Mouse (Mus musculus) gastrocnemius, postnatal 14 days (tissue): ENCODE data around the gene H2-K1. TPM values are rescaled to one million over a fixed set of nuclear protein-coding genes. Genes with fewer than 3 reads are reported as not detected.

Experiments used
- DNase-seq: peaks from one replicate; pipeline ENCODE4 v3.0.0; 2021; ENCODE audit warnings: mixed read lengths
- intact Hi-C: fragments of 180-260 bp; cut with DNase I; formaldehyde crosslinking; loops from one replicate; pipeline ENCODE4 v1.15.1; 2025; ENCODE audit warnings: low total_unique reads
- long read RNA-seq, 2 experiments: library from polyadenylated mRNA; stranded (forward); transcript quantifications; one replicate each; pipeline ENCODE4 v2.0.0; 2021
- total RNA-seq, 2 experiments: library from RNA; stranded (reverse); gene quantifications; 2 replicates each; pipeline ENCODE4 v1.2.3; 2021

Gene H2-K1
- total RNA-seq, result 10 to 100 TPM; 26.5 to 40.1 TPM
- long read RNA-seq, experiment 1, transcript H2-K1-205 (8 exons, 1,570 nt), result major isoform, 5 of 7 reads
- long read RNA-seq, experiment 1, partial matches to known transcripts, result 0 of 7 reads
- long read RNA-seq, experiment 1, other reads (novel, unspliced or antisense), result 2 of 7 reads
- long read RNA-seq, experiment 2, transcript H2-K1-201 (8 exons, 1,619 nt), result major isoform, 6 of 10 reads
- long read RNA-seq, experiment 2, partial matches to known transcripts, result 0 of 10 reads
- long read RNA-seq, experiment 2, other reads (novel, unspliced or antisense), result 0 of 10 reads

DNA sequence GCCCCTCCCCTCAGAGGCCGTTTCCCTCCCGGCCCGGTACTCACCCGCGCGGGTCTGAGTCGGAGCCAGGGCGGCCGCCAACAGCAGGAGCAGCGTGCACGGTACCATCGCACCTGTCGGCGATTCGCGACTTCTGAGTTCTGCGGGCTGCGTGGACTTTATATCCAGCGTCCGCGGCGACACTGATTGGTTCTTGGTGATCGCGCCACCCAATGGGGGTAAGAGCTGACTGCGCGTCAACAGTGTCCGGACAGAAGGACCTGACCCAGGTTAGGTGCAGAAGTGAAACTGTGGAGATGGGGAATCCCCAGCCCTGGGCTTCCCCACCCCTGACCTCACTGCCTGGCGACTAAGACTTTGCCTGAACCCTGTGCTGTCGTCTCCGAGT lies at the start of gene H2-K1:
Gene H2-K1, minus strand, starts transcription at position 198 of the 388 bp plus-strand sequence.
- DNase-seq, result peak; percentile 87
- intact Hi-C loops, result no loop called here

DNA sequence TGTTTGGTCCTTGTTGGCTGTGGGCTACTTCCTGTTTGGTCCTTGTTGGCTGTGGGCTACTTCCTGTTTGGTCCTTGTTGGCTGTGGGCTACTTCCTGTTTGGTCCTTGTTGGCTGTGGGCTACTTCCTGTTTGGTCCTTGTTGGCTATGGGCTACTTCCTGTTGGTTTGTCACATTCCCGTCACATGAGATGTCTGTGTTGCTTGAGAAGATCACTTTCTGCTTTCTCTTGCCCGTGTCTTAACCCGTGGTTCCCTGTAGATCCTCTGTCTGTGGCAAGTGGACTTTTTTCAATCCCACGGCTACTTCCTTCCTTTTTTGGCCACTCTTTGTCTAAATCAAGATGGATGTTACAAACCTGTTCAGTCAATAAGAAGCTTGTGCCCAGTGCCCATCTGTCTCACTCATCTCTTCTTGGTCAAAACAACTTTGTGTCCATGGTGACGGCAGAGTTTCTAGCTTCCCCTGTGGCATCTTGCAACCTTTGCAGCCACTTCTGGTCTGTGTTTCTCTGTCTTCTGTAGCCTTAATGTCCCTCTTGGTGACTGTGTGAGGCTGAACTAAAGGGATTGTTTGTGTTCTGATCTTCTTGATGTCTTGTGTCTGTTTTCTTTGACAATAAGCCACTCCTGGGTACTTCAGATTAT lies 47.4 kb upstream of the H2-K1 start:
- no peak for DNase-seq
- intact Hi-C loops, result no loop called here

DNA sequence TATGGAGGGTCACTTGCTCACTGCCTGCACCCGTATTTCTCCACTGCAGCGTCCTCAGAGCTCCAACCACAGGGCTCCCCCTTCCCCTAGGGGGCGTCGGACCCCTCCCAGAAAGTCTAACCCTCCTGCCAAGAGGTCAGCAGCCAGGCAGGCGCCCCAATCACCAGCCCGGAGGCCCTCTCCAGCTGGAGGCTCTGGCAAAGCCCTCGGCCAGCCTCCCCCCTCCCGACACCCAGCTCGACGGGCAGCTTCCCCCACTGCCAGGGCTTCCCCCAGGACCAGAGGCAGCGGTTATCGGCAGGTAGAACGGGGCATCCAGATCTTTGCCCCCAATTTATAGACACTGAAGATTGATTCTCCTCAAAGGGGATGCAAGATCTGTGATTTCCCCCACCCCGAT lies 45.8 kb upstream of the H2-K1 start:
- intact Hi-C loops, result no loop called here
- no peak for DNase-seq

DNA sequence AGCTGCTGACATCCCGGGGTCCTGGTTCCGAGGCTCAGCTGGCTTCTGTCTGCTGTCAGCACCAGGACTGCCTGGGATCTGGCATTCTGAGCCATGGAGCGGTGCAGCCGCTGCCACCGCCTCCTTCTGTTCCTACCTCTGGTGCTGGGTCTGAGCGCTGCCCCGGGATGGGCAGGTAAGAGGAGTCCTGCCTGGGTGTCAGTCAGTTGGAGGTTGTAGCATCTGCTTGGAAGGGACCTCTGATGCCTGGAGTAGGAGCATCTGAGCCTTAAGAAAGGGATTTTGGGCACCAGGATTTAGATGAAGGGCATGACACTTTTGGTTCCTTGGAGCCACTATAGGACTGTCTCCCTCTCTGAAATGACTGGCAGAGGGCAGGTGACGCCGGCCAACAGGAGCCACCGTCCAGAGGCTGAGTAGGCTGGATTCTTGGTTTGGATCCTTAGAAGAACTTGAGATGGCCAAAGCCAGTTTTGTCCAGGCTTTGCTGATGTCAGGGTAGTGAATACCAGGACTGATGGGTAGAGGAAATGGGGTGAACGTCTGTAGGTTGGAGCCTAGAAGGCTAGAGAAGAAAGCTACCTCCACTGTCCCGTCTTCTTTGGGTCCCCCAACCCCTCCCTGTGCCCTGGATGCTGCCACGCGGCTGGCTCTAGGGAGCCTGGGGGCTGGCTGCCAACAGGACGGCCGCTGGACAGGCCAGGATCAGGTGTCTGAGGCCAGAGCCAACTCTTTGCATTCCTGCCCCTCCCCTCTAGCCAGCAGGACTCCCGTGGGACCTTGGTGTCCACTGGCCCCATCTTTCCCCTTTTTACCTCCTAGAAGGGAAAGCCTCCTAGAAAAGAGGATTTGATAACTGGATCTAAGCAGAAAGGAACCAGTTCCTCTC lies 39.7 kb upstream of the H2-K1 start:
- DNase-seq, result peak; percentile 84
- intact Hi-C loops, result loop anchor here (5.0 kb wide), 1 partner anchor 37 kb away; no protein-coding TSS in a partner anchor

DNA sequence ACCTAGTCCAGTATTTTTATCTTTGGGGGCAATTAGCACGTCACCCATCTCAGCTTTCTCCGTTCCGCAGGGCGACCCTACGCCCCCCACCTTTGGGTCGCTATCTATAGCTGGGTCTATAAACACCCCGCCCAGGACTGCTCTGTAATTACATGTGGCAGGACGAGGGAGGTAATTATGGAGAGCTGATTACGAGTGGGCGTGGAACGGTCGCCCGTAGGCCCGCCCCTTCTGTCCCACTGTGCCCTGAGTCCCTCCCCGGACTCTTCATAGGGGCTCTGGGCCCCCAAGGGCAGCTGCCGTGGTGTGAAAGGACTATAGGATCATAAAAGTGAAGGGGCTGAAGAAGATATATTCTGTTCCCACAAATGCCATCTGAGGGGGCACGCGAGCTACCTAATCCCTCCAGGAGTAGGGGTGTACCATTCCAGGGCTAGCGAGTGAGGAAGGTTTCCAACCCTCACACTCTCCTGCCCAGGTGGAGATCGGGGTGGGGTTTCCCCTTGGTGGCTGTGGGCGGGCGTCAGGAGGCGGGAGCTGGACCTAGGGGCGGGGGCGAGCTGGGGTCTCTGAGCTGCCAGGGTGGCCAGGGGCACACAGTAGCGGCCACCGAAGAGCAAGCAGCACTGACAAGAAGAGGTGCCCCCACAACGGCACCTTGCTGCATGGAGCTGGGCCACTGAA lies 38.9 kb upstream of the H2-K1 start, which contains the start of gene Col11a2:
Gene Col11a2, plus strand, starts transcription at position 560 of the 684 bp plus-strand sequence.
- intact Hi-C loops, result loop anchor here (5.0 kb wide), 1 partner anchor 38 kb away; no protein-coding TSS in a partner anchor
- DNase-seq, result no peak

DNA sequence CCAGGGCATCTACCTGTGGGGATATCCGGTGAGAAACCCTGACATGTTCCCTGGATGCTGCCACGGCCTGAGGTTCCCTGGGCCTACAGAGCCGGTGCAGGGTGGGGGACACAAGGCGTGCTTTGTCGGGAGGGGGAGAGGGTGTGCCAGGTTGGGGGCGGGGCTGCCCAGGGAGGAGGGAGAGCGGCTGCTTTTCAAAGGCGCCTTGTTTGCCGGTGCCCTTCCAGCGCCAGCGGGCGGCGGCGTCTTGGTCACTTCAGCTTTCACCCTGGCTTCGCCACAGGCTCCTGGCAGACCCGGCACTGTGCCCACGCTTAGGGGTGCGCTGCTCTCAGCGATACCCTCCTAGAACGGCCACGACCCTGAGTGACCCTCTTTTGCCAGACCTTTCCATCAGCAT lies 38.3 kb upstream of the H2-K1 start:
- intact Hi-C loops, result loop anchor here (5.0 kb wide), 1 partner anchor 39 kb away; no protein-coding TSS in a partner anchor
- DNase-seq, result peak; percentile 39

DNA sequence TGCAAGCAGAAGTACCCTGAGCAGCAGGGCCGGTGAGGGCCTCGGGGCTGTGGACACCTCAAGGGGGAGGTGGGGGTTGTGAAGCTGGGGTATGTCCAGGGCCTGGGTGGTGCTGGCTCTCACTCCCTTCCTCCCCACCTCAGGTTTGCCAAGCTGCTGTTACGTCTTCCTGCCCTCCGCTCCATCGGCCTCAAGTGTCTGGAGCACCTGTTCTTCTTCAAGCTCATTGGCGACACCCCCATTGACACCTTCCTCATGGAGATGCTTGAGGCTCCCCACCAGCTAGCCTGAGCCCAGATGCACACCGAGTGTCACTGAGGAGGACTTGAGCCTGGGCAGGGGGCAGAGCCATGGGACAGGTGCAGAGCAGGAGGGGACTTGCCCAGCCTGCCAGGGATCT lies 37.1 kb upstream of the H2-K1 start:
- intact Hi-C loops, result loop anchor here (5.0 kb wide), 1 partner anchor 40 kb away; no protein-coding TSS in a partner anchor
- DNase-seq, result no peak

DNA sequence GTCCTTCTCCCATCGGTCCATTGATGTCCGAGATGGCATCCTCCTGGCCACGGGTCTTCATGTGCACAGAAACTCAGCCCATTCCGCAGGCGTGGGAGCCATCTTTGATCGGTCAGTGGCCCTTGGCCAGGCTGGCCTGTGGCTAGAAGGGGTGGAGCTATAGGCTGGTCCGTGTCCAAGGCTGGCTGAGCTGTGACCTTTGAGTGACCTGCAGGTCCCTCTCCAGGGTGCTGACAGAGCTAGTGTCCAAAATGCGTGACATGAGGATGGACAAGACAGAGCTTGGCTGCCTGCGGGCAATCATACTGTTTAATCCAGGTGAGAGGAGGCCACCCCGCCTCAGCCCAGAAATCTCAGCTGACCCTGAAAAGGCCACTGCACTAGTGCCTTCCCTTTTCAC lies 36.5 kb upstream of the H2-K1 start:
- no peak for DNase-seq
- intact Hi-C loops, result loop anchor here (5.0 kb wide), 1 partner anchor 41 kb away; no protein-coding TSS in a partner anchor

DNA sequence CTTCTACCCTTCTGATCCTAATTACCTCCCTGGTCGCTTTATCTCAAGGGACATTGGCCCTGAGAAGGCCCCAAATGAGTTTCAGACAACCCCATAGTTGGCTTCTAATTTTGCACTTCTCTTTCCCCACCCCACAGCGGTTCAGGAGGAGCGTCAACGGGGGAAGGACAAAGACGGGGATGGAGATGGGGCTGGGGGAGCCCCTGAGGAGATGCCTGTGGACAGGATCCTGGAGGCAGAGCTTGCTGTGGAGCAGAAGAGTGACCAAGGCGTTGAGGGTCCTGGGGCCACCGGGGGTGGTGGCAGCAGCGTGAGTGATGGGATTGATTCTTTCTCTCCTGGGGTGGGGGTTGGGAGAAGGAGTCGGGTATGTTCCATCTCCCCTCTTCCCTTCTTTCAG lies 35.4 kb upstream of the H2-K1 start:
- intact Hi-C loops, result loop anchor here (5.0 kb wide), 1 partner anchor 42 kb away; no protein-coding TSS in a partner anchor
- DNase-seq, result no peak

DNA sequence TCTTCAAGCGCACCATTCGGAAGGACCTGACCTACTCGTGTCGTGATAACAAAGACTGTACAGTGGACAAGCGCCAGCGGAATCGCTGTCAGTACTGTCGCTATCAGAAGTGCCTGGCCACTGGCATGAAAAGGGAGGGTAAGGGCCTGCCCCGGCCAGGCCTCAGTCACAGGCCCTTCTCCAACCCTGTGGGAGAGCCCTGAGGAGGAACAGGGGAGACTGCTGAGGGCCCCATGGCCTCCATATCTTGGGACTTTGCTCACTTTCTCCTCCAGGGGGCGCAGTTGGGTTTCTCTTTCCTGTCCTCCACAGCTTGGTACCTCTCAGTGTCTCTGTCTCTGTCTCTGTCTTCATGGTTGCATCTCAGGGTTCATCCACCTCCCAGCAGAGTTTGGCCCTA lies 33.9 kb upstream of the H2-K1 start:
- intact Hi-C loops, result no loop called here
- peak; percentile 67 for DNase-seq

DNA sequence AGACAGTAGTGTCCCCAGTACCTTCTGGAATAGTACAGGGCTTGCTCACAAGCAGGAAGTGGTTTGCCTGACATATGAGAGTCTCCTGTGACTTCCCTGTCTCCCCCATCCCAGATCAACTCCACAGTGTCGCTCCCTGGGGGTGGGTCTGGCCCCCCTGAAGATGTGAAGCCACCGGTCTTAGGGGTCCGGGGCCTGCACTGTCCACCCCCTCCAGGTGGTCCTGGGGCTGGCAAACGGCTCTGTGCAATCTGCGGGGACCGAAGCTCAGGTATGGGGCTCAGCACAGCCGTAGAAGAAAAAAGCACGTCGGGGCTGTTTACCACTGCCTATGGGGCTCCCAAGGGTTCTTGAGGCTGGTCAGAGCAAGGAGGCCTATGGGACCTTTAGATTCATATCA lies 33.3 kb upstream of the H2-K1 start:
- intact Hi-C loops, result no loop called here

DNA sequence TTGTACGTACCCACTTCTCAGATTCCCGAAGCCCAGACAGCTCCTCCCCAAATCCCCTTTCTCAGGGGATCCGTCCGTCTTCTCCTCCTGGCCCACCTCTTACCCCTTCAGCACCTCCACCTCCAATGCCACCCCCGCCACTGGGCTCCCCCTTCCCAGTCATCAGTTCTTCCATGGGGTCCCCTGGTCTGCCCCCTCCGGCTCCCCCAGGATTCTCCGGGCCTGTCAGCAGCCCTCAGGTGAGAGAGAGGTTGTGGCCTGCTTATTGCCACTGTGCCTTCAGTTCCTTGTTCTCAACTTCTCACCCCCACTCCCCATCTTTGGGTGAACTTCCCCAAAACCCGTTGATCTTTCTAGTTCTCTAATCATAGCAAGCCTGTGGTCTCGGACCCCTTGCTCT lies 32.7 kb upstream of the H2-K1 start:
- no peak for DNase-seq
- intact Hi-C loops, result no loop called here

More for the DNA sequence above, 33.3 kb upstream of the H2-K1 start:
- DNase-seq, result no peak

DNA sequence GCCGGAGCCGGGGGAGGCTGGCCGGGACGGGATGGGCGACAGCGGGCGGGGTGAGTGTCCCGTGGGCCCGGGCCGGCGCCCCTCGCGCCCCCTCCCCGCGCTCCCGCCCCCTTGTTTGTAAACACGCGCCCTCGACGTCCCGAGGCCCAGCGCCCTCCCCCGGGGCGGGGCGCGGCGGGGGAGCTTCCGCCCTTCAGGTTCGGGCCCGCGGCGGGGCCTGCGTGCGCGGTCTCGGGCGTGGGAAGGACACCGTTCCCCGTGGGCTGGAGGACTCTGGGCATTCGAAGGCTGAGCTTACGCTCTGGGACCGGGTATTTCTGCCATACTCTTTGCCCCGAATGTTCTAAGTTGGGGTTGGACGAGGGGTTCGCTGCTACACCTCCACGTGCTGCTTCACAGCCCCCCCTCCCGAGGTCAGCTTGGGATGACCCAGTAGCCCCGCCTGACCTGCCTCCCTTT lies 32.1 kb upstream of the H2-K1 start:
- no peak for DNase-seq
- intact Hi-C loops, result no loop called here

DNA sequence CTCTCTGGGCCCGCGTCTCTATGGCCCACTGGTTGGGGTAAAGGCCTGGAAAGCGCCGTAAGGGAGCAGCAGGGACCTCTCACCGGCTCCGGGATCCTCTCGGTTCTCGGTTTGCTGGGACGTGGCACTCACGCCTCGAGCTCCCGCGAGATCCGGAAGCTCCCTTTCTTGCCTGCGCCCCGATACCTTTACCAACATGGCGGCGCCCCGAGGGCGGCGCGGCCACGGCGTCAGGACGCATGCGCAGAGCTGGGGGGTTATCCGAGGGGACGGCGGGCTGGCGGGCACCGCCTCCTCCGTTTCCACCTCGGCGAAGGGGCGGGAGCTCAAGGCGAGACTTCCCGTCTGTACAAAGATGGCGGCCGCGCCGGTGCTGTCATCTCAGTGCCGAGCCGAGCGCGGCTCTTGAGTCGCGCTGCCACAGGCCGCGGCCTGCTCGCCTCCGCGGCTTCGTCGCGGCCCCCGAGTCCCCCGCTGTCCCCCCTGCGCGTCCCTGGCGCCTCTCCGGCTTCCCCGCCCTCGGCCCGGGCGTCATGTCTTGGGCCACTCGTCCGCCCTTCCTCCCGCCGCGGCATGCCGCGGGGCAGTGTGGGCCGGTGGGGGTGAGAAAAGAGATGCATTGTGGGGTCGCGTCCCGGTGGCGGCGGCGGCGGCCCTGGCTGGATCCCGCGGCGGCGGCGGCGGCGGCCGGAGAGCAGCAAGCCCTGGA lies 31.5 kb upstream of the H2-K1 start, which contains the start of the genes Slc39a7 and Rxrb:
Gene Slc39a7, minus strand, starts transcription at position 218 of the 709 bp plus-strand sequence.
Gene Rxrb, plus strand, starts transcription at position 348 of the 709 bp plus-strand sequence.
- peak; percentile 99 for DNase-seq
- intact Hi-C loops, result no loop called here

DNA sequence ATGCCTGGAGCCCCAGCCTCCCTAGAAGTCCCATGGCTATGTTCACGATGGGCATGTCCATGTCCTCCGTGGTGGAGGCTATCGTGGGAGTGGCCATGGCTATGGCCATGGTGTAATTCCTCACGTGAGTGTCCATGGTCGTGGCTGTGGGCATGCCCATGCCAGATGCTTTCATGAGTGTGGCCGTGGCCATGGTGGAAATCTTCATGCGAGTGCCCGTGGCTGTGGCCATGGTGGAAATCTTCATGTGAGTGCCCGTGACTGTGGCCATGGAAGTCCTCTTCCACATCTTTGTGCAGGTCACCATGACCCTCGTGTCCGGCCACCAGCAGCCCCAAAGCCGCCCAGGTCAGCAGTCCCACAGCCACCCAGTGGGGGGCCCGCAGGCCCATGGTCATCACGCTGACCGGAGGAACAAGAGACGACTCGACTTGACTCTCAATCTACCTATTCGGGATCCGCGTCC lies 30.7 kb upstream of the H2-K1 start:
- intact Hi-C loops, result no loop called here
- no peak for DNase-seq

DNA sequence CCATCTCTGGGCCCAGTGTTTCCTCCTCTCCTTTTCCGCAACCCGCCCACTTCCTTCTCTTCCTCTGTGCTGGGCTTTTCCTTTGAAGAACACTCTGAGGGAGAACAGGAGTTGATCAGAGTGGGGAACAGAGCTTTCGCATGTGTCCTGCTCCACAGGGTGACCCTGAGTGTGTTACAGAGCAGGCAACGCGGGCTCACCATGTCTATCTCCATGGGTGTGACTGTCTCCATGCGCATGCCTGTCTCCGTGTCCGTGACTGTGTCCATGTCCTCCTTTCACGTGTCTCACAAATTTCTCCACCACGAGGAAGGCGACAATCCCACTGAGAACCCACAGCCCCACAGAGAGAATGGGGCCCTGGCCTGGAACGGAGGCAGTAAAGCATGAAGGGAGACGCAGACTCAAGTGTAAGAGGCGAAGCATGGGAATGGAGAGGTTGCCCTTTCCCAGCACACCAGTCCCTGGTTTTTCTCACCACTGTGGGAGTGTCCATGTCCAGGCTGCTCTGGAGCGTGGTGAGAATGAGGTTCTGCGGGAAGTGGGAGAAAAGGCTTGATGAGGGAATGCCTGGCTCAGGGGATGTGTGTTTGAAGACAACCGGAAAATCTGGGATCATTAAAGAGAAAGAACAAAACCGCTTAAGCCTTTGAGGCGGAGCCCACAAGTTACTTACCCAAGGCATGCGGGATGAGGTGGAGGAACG lies 29.9 kb upstream of the H2-K1 start:
- intact Hi-C loops, result no loop called here
- DNase-seq, result no peak

DNA sequence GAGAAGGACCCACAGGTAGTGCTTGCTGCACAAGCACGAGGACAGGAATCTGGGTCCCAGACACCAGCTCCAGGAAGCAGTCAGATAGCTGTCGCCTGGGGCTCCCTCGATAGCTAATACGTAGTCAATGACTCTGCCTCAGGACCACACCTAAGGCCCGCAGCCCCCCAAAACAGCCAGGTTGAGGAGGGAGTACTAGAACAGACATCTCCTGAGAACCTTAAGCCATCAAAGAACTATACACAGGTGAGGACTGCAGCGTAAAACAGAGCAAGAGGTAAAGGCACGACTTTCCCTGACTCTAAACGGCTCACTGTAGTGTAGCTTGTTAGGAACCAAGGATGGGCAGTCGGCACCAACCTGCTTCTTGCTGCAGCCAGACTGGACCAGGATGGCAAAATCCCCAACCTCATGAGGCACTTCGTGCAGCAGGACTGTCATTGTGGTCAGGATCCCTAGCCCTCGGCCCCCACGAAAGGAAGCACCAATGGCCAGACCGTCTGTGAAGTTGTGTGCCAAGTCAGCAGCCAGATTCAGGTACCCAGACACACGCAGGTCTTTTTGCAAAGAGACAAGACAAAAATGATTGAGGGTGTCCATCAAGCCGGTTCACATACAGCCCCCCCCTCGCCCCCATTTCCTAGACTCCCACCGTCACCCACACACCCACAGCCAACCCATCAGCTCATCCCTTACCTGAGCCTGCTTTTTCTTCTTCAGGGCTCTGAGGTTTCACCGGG lies 29.2 kb upstream of the H2-K1 start:
- no peak for DNase-seq
- intact Hi-C loops, result no loop called here
